Mouse (Mus musculus): ENCODE results near the gene Ift46. TPM values are rescaled to one million over a fixed set of nuclear protein-coding genes. Genes with fewer than 3 reads are reported as not detected.

Gene Ift46
- 74.9 TPM for polyA plus RNA-seq (2012; fragmentation: generic; extraction: Trizol)

DNA sequence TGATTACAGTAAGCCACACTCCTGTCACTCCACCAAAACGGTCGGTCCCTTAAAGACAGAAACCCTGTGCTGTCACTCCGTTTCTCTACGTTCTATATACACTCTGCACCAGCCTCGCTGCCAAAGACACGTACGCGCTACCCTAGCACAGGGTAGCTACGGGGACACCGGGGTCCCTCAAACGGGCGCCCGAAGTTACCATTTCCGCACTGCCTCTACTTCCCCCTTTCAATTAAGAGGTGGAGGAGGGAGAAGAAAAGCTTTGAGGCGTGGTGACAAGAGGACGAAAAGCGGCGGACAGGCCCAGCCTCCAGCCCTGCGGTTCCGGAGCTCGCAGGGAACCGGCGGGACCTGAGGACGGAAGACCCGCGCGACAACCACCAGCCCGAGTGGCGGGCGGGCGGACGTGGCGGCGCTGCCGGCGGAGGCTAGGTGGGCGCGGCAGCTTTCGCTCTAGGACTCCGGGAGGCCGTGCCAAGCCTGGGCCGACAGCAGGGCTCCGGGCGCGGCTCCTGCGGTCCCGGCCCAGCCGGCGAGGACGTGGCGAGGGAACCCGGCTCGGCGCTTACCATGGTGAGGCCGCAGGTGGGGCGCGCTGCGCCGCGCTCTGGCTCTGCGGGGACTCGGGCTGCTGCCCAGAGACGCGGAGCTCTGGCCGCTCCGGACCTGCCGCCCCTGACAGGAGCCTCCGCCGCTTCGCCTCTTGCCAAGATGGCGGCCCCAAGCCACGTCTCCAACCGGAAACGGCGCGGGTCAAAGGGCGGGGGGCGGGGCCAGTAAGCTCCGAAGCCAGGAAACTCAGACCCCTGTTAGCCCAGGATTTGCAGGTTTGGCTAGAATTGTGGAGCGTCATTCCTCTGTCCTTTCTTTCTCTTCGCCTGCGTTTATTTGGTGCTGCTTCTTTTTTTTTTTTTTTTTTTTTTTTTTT lies at the start of gene Ift46, which contains the start of gene Arcn1:
Gene Ift46, plus strand, starts transcription at position 808 of the 928 bp plus-strand sequence.
Gene Arcn1, minus strand, starts transcription at position 745 of the 928 bp plus-strand sequence.
- H3K79me2 ChIP-seq (ENCODE audit: control insufficient read depth, insufficient read depth) = peaks cover 50% of the 10 kb centered on the region

GRCm38 (mm10) chr9:44718937-44719631 lies 48.6 kb upstream of the Ift46 start:
- Histone ChIP-seq H3K36me3 (ENCODE audit: control insufficient read depth, insufficient read depth) (peaks cover 8% of the 10 kb centered on the region), H3K27me3 (ENCODE audit: control insufficient read depth, insufficient read depth, insufficient read length) (no peaks in the 10 kb centered on the region), H3ac (ENCODE audit: control insufficient read depth, insufficient read length) (no peak overlapping the region), H3K4me3 (no peak overlapping the region), H3K79me2 (ENCODE audit: control insufficient read depth, insufficient read depth) (peaks cover 10% of the 10 kb centered on the region), H3K4me2 (ENCODE audit: low read depth) (no peak overlapping the region)
- TF ChIP-seq TCF12 (IDR thresholded peaks at IDR 0.05; ENCODE audit: insufficient read depth, poor library complexity, severe bottlenecking) (no peak), REST (IDR thresholded peaks at IDR 0.05; ENCODE audit: insufficient read depth, insufficient read length) (no peak), POLR2A (IDR thresholded peaks at IDR 0.05; ENCODE audit: insufficient read length, low read depth) (no peak), MAX (IDR thresholded peaks at IDR 0.05; ENCODE audit: low read depth) (no peak), POLR2AphosphoS2 (IDR thresholded peaks at IDR 0.05; ENCODE audit: insufficient read length, low read depth) (no peak), TCF3 (IDR thresholded peaks at IDR 0.05; ENCODE audit: insufficient read length, low read depth) (no peak), MYOD1 (IDR thresholded peaks at IDR 0.05; ENCODE audit: control insufficient read depth in 1 of 3, insufficient read length in 2 of 3, low read depth in 2 of 3) (no peak), CEBPB (IDR thresholded peaks at IDR 0.05; ENCODE audit: insufficient read depth, poor library complexity, severe bottlenecking) (no peak), MYOG (IDR thresholded peaks at IDR 0.05; ENCODE audit: control insufficient read depth in 1 of 3, insufficient read depth in 1 of 3, insufficient read length in 2 of 3, low read depth in 2 of 3) (no peak)

More for the DNA sequence above, at the start of gene Ift46, which contains the start of gene Arcn1:
- Histone ChIP-seq H3K4me2 (ENCODE audit: low read depth) (peak within 1 kb of the TSS; percentile 95), H3K27me3 (ENCODE audit: control insufficient read depth, insufficient read depth, insufficient read length) (no peaks in the 10 kb centered on the region), H3K4me3 (peak within 1 kb of the TSS; percentile 79), H3ac (ENCODE audit: control insufficient read depth, insufficient read length) (peak within 1 kb of the TSS; percentile 76), H3K36me3 (ENCODE audit: control insufficient read depth, insufficient read depth) (no peaks in the 10 kb centered on the region)
- TF ChIP-seq MYOD1 (IDR thresholded peaks at IDR 0.05; ENCODE audit: control insufficient read depth in 1 of 3, insufficient read length in 2 of 3, low read depth in 2 of 3) (no peak), POLR2A (IDR thresholded peaks at IDR 0.05; ENCODE audit: insufficient read length, low read depth) (peak; percentile 78), REST (IDR thresholded peaks at IDR 0.05; ENCODE audit: insufficient read depth, insufficient read length) (no peak), CEBPB (IDR thresholded peaks at IDR 0.05; ENCODE audit: insufficient read depth, poor library complexity, severe bottlenecking) (no peak), MYOG (IDR thresholded peaks at IDR 0.05; ENCODE audit: control insufficient read depth in 1 of 3, insufficient read depth in 1 of 3, insufficient read length in 2 of 3, low read depth in 2 of 3) (no peak), POLR2AphosphoS2 (IDR thresholded peaks at IDR 0.05; ENCODE audit: insufficient read length, low read depth) (peak; percentile 80)

GRCm38 (mm10) chr9:44719632-44720357 lies 47.9 kb upstream of the Ift46 start:
- H3ac ChIP-seq (ENCODE audit: control insufficient read depth, insufficient read length) = peak overlapping the region; percentile 9
- H3K4me3 ChIP-seq = peak overlapping the region; percentile 50
- no peaks in the 10 kb centered on the region for H3K27me3 ChIP-seq (ENCODE audit: control insufficient read depth, insufficient read depth, insufficient read length)
- H3K4me2 ChIP-seq (ENCODE audit: low read depth) = peak overlapping the region; percentile 85
- peaks cover 6% of the 10 kb centered on the region for H3K79me2 ChIP-seq (ENCODE audit: control insufficient read depth, insufficient read depth)
- TF ChIP-seq CEBPB (IDR thresholded peaks at IDR 0.05; ENCODE audit: insufficient read depth, poor library complexity, severe bottlenecking) (no peak), POLR2AphosphoS2 (IDR thresholded peaks at IDR 0.05; ENCODE audit: insufficient read length, low read depth) (no peak), E2F4 (IDR thresholded peaks at IDR 0.05; ENCODE audit: insufficient read depth) (no peak)
- peaks cover under 1% of the 10 kb centered on the region for H3K36me3 ChIP-seq (ENCODE audit: control insufficient read depth, insufficient read depth)

DNA sequence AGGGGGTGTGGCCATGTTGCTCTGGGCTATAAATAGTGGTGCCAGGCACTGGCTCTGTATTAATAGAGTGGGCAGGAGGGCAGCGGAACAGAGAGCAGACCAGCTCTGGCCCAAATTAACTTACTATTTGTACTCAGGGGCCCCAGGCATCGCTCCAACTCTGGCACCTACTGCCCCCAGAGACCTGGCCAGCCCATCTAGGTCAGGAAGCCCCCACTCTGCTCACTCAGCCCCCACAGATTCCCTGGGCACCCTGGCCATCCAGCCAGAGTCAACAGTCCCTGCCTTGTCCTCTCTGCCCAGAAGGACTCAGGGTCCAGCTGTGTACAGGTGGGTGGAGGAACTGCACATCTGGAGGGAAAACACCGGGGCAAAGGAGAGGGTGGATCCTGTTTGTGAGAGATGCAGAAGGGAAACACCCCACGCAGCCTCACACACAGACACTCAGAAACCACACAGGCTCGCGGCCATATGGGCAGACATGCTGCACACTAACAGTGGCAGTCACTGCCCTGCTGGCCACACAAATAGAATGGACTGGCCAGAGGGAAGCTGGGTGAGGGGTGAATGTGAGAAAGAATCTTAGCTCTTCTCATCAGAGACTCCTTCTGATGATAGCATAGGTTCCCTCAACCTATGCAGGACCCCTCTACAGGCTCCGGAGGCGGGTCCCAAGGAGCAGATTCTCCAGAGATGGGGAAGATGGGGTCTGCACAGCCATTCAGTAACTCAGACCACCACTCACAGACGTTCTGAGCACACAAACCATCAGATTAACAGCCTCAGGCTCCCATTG lies 47.2 kb upstream of the Ift46 start:
- Histone ChIP-seq H3K4me2 (ENCODE audit: low read depth) (peak overlapping the region; percentile 85), H3K79me2 (ENCODE audit: control insufficient read depth, insufficient read depth) (peaks cover 6% of the 10 kb centered on the region), H3ac (ENCODE audit: control insufficient read depth, insufficient read length) (peak overlapping the region; percentile 9), H3K4me3 (peak overlapping the region; percentile 50), H3K36me3 (ENCODE audit: control insufficient read depth, insufficient read depth) (peaks cover 4% of the 10 kb centered on the region), H3K27me3 (ENCODE audit: control insufficient read depth, insufficient read depth, insufficient read length) (no peaks in the 10 kb centered on the region)
- TF ChIP-seq REST (IDR thresholded peaks at IDR 0.05; ENCODE audit: insufficient read depth, insufficient read length) (no peak), POLR2A (IDR thresholded peaks at IDR 0.05; ENCODE audit: insufficient read length, low read depth) (peak; percentile 26), MAX (IDR thresholded peaks at IDR 0.05; ENCODE audit: low read depth) (no peak)
